Mouse (Mus musculus) right cerebral cortex, adult 18-20 months (tissue): Measurements from ENCODE around the gene Fuk.
"Not testable (repeated sequence)": the region's sequence is repeated elsewhere in the genome, so short reads cannot be mapped to it uniquely, and the experiment has no call there.

Experiments used
- DNase-seq: peaks from one replicate; pipeline ENCODE4 v3.0.0; 2022; ENCODE audit warnings: mixed read lengths

Fuk gene

GRCm38 (mm10) chr8:110861347-110862025 is 40.8 kb downstream of the Fuk start:
- not testable (repeated sequence) for DNase-seq

GRCm38 (mm10) chr8:110859651-110860501 is 42.4 kb downstream of the Fuk start:
- DNase-seq, result no peak

GRCm38 (mm10) chr8:110856760-110857461 is 45.4 kb downstream of the Fuk start:
- DNase-seq, result no peak

GRCm38 (mm10) chr8:110856073-110856472 is 46.2 kb downstream of the Fuk start:
- not testable (repeated sequence) for DNase-seq

DNA sequence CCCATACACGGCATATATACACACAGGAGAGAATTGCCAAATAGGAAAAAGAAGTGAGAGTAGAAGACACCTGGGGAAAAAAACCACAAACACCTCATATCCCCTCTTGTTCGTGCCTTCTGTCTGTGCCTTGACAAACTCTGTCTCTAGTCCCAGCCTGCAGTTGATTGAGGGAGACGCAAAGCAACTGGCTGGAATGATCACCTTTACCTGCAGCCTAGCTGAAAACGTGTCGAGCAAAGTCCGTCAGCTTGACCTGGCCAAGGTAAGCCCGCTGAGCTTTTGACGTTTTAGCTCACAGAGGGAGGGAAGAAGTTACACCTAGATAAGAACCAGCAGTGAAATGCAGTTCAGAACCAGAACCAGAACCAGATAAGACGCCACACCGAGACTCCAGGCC is 51.1 kb downstream of the Fuk start:
- no peak for DNase-seq

DNA sequence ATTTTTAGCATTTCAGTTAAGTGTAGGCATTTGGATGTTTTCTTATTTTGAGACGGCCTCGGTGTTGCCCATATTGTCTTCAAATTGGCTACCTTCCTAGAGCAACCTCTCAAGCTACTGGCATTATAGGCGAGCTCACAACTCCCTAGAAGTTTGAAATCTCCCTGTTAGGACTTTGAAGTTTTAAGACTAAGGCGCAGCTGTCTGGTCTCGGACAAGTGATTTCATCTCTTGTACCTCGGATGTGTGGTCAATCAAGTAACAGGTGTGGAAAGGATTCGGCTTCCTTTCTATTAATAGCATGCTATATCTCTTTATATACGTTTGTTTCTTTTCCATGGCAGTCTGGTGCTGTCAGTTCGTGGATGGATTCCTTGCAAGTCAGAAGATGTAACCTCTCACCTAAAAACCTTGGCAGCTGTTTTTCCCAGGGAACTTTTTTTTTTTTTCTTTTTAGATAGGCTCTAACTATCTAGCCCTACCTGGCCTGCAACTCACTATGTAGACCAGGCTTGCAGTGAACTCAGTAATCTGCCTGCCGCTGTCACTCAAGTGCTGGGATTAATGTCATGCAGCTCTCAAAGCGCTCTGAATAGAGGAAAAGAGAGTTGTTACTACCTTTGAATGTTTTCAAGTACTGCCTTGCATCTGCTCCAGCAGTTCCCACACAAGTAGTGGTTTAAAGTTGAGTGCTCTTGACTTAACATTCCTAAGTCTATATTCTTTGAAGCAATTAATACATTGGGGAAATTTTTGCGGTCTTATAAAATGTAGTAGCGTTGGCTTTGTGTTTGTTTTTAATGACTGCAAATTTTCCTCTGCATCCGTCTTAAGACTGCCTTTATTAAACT is 54.4 kb downstream of the Fuk start:
- DNase-seq, result no peak

- no peak for DNase-seq
Measured at GRCm38 (mm10) chr8:110847171-110847549, 55.1 kb downstream of the Fuk start.

- peak; percentile 88 for DNase-seq
Measured at GRCm38 (mm10) chr8:110846405-110847170, 55.7 kb downstream of the Fuk start, which contains the start of the genes Cog4 and Sf3b3. Cog4 (plus strand) TSS chr8:110846600. Sf3b3 (minus strand) TSS chr8:110846787.

GRCm38 (mm10) chr8:110845821-110846404 is 56.4 kb downstream of the Fuk start:
- no peak for DNase-seq

DNA sequence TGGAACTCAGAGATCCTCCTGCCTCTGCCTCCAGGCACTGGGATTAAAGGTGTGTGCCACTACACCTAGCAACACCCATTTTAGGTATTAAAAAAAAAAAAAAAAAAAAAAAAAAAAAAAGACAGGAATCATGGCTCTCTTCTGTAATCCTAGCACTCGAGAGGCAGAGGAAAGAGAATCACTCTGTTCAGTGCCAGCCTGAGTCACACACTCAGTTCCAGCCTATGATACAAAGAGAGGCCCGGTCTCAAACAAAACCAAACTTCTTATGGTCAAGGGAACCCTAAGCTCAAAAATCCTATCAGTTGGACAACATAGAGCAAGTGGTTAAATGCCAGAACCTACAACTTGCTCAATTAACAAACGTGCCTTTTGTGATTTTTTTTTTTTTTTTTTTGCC is 57.3 kb downstream of the Fuk start:
- DNase-seq, result no peak

DNA sequence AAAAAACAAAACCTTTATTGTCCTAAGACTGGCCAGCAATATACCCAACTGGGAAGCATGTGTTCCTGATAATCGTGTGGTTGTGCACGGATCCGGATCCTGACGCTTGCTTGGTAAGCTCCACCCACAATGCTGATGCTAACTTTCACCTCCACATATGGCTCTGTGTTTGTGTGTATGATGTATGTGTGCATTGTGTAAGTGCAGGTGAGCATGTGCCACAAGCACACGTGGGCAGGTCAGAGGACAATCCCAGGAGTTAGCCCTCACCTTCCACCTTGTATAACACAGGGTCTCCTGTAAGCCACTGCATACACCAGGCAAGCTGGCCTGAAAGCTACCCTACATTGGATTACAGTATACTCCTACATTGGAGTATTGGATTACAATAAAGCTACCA is 59.1 kb downstream of the Fuk start:
- no peak for DNase-seq

DNA sequence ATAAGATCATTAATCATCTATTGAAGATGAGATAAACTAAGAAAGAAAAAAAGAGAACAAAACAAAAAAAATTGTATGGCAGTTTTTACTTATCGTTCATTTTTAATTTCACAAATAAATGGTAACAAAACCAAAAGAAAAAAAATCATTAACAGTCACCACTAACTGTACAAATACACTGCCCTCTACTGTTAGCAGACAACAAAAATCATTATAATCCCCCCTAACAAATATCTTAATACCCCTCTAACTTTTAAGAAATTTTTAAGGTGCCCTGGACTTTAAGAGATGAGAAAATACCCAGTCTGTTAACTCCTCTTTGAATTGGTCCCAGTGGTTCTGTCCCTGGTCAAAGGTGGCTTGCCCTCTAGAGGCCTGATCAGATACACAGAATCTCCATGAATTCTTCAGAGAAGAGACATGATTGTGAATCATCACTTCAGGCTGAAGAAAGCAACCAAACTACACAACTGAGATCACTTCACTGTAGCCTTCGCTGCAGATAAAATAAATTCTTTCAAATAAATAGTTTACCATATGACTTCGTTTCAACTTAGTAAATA is 60.2 kb downstream of the Fuk start:
- DNase-seq, result no peak
